Mouse (Mus musculus) left cerebral cortex, adult 2 months (tissue): ENCODE data around the gene Acin1. TPM values are rescaled to one million over a fixed set of nuclear protein-coding genes. Genes with fewer than 3 reads are reported as not detected.

Source experiments
- DNase-seq, 2 experiments: peaks; one replicate each; pipeline ENCODE4 v3.0.0; 2021 to 2022; ENCODE audit warnings: low spot score in 2 of 2, mixed read lengths in 1 of 2; ENCODE audit errors: extremely low spot score in 1 of 2
- H3K27ac ChIP-seq: fragments of 200-600 bp; 2 replicates; pipeline ENCODE4 v1.8.1; 2022
- H3K4me3 ChIP-seq: fragments of 200-600 bp; 2 replicates; pipeline ENCODE4 v1.8.1; 2022
- CTCF ChIP-seq: fragments of 200-600 bp; IDR thresholded peaks from 2 replicates; pipeline ENCODE4 v1.8.1; 2022; ENCODE audit warnings: antibody characterized with exemption, mild to moderate bottlenecking, moderate library complexity
- intact Hi-C: fragments of 180-260 bp; cut with DNase I; formaldehyde crosslinking; loops from one replicate; pipeline ENCODE4 v1.15.1; 2025
- total RNA-seq, 2 experiments: library from RNA; stranded (reverse); gene quantifications; 2 replicates each; pipeline ENCODE4 v1.2.3; 2021

The Acin1 gene
- total RNA-seq, 2 experiments from 2014 or later = 200 to 232 TPM

DNA sequence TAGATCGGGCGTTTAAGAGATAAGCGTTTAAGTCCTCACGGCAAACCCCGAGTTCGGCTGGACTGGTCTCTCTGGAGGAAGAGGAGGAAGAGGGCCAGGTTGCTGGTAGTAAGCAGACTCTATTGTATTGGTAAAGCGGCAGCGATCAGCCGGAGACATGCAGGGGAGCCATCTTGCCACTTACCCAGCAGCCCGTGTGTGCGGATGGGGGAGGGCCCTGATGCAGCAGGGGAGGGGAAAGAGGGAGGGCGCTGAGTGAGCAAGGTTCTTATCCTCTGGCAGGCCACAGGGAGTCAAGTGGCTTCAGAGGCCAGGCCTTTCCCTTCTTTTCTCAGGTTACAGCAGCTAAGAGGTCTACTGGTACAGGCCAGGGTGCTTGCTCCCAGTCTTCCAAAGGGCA, 33.2 kb downstream of the Acin1 start:
- DNase-seq = peak; percentile 79 to 82
- intact Hi-C loops = loop anchor here (2.0 kb wide), 1 partner anchor 33 kb away; the partner anchor contains the start of genes 1700123O20Rik and Acin1
- no peak; the same call in 1 of the 2 replicates for TF ChIP-seq CTCF
- H3K27ac ChIP-seq = peak overlapping the region; percentile 94
- H3K4me3 ChIP-seq = peak overlapping the region; percentile 79

DNA sequence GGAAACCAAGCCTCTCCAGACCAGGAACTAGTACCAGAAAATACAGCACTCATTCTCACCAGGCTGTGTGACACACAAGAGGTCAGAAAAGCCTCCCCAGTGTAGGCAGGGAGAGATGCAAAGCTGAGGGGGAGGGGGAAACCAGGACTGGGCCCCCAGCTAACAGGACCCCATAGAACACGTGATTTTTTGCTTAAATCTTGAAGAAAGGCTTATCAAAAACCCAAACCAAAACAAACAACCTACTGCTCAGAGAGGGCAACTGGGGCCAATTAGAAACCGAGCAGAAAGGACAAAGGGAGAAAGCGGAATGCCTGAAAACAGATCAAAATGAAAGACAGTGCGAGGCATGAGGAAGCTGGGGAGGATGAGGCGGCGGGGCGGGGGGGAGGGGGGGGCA, 33.9 kb downstream of the Acin1 start:
- no peak for TF ChIP-seq CTCF
- peak overlapping the region; percentile 79 for H3K4me3 ChIP-seq
- H3K27ac ChIP-seq = peak overlapping the region; percentile 94
- intact Hi-C loops = loop anchor here (2.0 kb wide), 1 partner anchor 34 kb away; the partner anchor contains the start of genes 1700123O20Rik and Acin1
- DNase-seq = no peak

DNA sequence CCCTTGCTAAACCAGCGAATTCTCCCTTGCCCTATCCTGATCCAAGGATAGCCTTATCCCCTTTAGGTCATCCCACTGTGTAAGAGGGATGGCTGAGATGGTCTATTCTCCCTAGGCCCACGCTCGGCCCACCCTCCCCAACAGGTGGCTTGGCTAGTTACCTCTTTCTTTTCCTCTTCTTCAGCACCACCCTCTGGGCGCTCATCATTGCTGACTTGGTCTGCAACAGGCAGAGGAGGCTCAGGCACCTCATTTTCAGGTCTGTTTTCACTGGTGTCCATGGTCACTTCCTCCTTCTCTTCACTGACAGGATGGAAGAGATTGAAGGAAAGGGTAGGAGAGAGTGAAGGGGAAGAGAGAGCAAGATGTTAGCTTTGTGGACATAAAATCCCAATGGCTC, 35.2 kb downstream of the Acin1 start:
- Histone ChIP-seq H3K4me3 (no peak overlapping the region), H3K27ac (no peak overlapping the region)
- DNase-seq = no peak
- TF ChIP-seq CTCF = no peak
- intact Hi-C loops = loop anchor here (2.0 kb wide), 1 partner anchor 49 kb away; no protein-coding TSS in a partner anchor

DNA sequence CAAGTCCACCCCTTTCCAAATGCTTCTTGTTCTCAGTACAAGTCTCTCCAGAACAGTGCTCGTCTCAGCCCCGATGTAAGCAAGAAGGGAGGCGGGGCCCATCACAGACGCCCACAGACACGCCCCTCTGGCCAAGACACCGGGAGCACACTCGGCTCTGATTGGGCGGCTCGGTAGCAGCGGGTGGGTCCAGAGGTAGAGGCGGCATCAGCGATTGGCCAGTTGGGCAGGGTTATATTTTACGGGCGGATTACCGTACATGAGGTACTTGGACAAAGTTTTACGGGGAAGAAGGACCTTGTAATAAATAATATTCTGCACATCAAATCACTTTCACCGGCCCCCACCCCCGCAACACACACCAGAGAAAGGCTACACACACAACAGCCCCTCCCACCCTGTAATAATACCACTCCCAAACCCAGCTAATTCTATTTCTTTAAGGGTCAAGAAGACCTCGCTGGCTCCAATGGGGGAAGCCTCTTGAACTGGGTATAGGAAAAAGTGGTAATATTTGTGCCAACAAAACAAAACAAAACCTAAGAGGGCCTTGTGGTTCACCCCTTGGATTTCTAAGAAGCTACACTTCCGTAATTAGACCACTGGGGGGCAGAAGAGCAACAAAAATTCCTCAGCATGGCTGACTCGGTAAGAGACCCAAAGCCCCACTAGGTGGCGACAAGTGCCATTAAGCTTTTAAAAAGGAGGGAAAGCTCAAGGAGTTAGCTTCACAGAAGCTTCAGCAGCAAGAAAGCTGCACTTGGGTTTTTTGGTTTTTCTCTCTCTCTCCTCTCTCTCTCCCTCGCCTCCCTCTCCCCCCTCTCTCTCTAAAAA, 35.9 kb downstream of the Acin1 start:
- Histone ChIP-seq H3K4me3 (no peak overlapping the region), H3K27ac (no peak overlapping the region)
- peak; percentile 95 for TF ChIP-seq CTCF
- intact Hi-C loops = loop anchor here (2.0 kb wide), 1 partner anchor 50 kb away; no protein-coding TSS in a partner anchor
- peak; percentile 80 to 82 for DNase-seq

DNA sequence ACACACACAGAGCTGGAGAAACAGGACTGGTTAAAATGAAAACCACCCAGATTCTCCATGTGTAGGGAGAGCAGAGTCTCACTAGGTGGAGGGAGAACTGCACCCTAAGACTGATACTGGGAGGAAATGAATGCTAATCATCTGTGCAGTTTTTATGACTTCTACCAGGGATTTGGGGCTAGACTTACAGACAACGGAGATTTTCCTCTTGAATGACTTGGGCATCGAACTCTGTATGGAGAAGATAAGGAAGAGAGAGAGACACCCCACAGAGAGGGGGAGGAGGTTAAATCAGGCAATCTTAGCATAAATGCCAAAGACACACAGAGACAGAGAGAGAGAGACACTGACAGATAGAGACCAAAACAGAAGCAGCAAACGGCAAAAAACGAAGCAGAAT, 38.8 kb downstream of the Acin1 start:
- TF ChIP-seq CTCF = no peak
- Histone ChIP-seq H3K27ac (no peak overlapping the region), H3K4me3 (no peak overlapping the region)
- no peak for DNase-seq
- intact Hi-C loops = no loop called here

DNA sequence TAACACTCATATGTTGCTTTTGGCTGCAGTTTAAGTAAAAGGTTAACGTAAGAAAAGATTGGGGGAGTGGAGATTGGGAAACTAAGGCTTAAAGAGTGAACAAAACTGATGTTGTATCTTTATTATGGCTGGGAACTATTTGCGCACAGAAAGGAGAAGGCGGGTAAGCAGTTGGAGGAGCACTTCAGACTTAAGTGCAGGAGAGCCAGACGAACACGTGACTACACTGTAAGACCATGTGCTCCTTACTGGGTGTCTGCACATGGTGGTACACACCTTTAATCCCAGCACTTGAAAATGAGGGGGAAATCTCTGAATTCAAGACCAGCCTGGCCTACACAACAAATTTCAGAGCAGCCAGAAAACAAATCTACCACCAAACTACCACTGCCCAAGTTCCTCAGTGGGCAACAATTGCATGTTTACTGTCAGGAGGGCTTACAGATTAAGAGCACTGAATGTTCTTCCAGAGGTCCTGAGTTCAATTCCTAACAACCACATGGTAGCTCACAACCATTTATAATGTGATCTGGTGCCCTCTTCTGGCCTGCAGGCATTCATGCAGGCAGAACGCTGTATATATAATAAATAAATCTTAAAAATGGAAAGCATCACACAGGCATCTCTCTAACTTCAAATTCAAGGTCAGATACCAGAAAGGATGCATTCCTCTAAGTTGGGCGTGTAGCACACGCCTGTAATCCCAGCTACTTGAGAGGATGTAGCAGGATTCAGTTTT, 39.7 kb downstream of the Acin1 start:
- no peak overlapping the region for H3K27ac ChIP-seq
- intact Hi-C loops = no loop called here
- TF ChIP-seq CTCF = peak; percentile 64
- no peak for DNase-seq
- no peak overlapping the region for H3K4me3 ChIP-seq

DNA sequence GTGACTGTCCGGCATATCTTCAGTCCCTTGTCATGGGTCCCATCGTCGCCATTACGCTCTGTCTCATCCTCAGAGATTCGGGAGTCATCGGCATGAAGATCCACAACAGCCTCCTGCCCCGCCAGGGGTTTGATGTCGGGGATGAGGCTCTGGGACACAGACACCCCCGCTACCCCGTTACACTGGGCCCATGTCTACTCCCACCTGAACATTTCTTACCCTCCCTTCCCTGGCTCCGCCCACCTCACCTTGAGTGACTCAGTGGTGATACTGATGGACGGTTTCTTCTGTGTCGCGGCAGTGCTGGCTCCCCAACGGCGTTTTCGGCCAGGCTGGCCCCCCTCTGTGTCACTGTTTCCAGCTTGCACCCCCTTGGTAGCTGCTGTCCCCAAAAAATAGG, 40.3 kb downstream of the Acin1 start:
- no peak for TF ChIP-seq CTCF
- intact Hi-C loops = no loop called here
- no peak overlapping the region for H3K27ac ChIP-seq
- DNase-seq = no peak
- no peak overlapping the region for H3K4me3 ChIP-seq

DNA sequence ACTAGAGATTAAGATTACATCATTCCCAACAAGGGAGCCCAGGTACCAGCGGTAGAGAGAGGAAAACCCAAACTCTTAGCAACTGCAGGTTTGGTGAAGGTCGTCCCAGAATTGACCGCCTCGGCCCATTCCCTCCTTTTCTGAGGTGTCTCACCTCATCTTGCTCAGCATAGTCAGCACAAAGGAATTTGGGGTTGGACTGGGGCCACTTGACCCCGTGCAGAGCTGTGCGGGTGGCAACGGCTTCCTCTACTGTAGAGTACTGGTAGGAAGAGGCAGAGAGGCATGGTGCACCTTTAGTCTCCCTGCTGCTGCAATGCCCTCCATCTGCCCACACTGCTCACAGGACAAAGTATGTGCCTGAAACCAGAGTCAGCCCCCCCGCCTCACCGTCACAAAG, 42.4 kb downstream of the Acin1 start:
- no peak for TF ChIP-seq CTCF
- DNase-seq = no peak
- no peak overlapping the region for H3K4me3 ChIP-seq
- no peak overlapping the region for H3K27ac ChIP-seq
- intact Hi-C loops = loop anchor here (5.0 kb wide), 2 partner anchors 62 to 582 kb away; no protein-coding TSS in a partner anchor

DNA sequence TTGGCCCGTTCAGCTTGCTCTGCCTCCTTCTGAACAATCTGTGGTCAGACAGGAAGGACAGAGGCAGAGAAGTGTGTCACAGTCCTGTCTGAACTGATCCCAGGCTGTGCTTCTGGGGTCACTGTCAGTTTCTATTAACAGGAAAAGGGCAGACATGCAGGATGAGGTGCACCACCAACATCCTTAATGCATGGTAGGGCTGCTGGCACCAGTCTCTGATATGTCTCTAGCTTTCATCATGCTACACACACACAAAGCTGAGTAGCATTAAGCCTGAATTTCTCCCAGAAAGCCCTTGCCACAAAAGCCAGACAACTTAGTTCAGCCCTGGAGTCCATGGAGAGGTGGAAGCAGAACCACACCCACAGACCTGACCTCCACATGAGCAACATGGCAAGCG, 43.7 kb downstream of the Acin1 start:
- no peak for DNase-seq

DNA sequence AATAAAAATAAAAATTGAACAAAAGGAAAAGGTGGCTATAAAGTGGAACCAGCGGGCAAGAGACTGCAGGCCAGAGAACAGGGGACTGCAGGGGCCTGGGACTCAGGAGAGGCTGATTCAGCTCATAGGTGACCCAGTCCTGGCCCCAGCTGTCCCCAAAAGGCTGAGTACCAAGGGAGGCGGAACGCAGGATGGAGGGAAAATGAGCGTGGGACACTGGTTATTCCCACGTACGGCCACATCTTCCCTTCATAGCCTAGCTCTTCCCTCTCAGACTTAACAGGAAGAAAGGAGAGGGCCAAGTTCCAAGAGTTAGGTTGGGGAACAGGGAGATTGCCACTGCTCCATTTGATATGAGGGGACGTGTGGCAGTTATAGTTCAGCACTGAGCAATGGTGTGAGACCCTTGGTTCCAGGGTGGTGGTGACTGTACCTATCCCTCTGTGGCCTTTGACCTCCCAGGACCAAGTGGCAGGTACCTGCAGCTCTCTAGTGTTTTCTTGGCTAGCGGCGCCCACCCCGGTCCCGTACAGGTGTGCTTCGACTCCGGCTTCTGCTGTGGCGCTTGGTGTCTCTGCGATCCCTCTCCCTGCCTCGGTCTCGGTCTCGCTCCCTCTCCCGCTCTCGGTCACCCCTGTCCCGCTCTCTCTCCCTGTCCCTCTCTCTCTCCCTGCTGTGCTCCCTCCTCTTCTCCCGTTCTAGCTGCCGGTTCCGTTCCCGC, 44.3 kb downstream of the Acin1 start:
- no peak for TF ChIP-seq CTCF
- intact Hi-C loops = loop anchor here (5.0 kb wide), 2 partner anchors 60 to 580 kb away; no protein-coding TSS in a partner anchor
- Histone ChIP-seq H3K4me3 (no peak overlapping the region), H3K27ac (no peak overlapping the region)
- no peak for DNase-seq

More for the DNA sequence above, 43.7 kb downstream of the Acin1 start:
- no peak overlapping the region for H3K4me3 ChIP-seq
- no peak overlapping the region for H3K27ac ChIP-seq
- intact Hi-C loops = loop anchor here (5.0 kb wide), 2 partner anchors 61 to 581 kb away; no protein-coding TSS in a partner anchor
- no peak for TF ChIP-seq CTCF

DNA sequence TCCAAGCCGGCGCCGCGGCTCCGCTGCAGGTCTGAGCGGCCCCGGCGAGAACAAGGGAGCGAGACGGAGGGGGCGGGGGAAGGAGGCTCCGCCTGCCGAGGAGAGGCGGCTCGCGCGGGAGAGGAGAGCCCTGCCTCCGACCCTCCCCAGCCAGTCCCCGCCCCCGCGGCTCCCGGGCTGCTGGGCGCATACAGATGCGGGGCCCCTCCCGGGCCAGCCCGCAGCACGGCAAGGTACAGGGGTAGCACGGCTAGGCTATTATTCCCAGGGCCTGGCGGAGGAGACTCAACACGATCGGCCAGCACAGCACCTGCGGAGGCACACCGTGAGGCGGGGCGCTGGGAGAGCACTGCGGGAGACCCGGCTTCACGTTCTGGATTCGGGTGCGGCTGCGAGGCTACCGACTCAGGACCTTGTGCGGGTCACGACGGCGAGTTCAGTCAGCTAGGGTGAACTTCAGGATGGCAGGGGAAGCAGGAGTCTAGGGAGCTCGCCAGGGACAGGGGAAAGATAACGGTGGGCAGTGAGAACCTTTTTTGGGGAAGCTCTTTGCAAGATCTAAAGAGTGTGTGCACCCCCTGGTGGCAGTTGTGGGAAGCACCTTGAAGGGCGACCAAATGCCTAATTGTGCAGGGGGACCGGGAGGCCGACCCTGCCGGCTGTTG, 45.3 kb downstream of the Acin1 start, which contains the start of gene Cdh24:
Cdh24 (minus strand) TSS at position 60 of the 665 bp plus-strand sequence.
- TF ChIP-seq CTCF = peak; percentile 94
- peak; percentile 88 to 90 for DNase-seq
- peak within 1 kb of the TSS; percentile 83 for H3K27ac ChIP-seq
- H3K4me3 ChIP-seq = peak within 1 kb of the TSS; percentile 74
- intact Hi-C loops = loop anchor here (1.0 to 5.0 kb wide), 4 partner anchors 59 to 579 kb away; no protein-coding TSS in a partner anchor
